Mouse (Mus musculus) thymus, adult 2 months (tissue): ENCODE data around the gene Mxd1. TPM values are rescaled to one million over a fixed set of nuclear protein-coding genes. Genes with fewer than 3 reads are reported as not detected.

ENCODE experiments used
- DNase-seq: peaks from one replicate; pipeline ENCODE4 v3.0.0; 2021
- H3K27ac ChIP-seq: fragments of 200-500 bp; 2 replicates; pipeline ENCODE4 v1.5.1; 2012; ENCODE audit warnings: low read length, control low read depth; ENCODE audit not compliant: control insufficient read depth, insufficient read depth
- H3K27me3 ChIP-seq: fragments of 200-500 bp; 2 replicates; pipeline ENCODE4 v1.6.1; 2012; ENCODE audit warnings: mild to moderate bottlenecking, low read length, moderate library complexity, mixed read lengths; ENCODE audit not compliant: control insufficient read depth, insufficient read depth
- H3K36me3 ChIP-seq: fragments of 200-500 bp; 2 replicates; pipeline ENCODE4 v1.6.1; 2012; ENCODE audit warnings: mild to moderate bottlenecking, low read length, moderate library complexity; ENCODE audit not compliant: control insufficient read depth, insufficient read depth
- H3K4me1 ChIP-seq: fragments of 200-500 bp; replicated peaks from 2 replicates; pipeline ENCODE4 v1.6.1; 2012; ENCODE audit warnings: low read length; ENCODE audit not compliant: control insufficient read depth, insufficient read depth
- H3K4me3 ChIP-seq: fragments of 200-500 bp; 2 replicates; pipeline ENCODE4 v1.5.1; 2012; ENCODE audit warnings: mild to moderate bottlenecking, low read length, control low read depth, moderate library complexity; ENCODE audit not compliant: control insufficient read depth, insufficient read depth
- CTCF ChIP-seq: fragments of 200-500 bp; IDR thresholded peaks from 2 replicates; pipeline ENCODE4 v1.5.1; 2012; ENCODE audit warnings: mild to moderate bottlenecking, control low read depth, low read length, moderate library complexity, borderline replicate concordance; ENCODE audit not compliant: control insufficient read depth, poor library complexity, insufficient read depth; ENCODE audit errors: extremely low read depth
- POLR2A ChIP-seq: fragments of 200-500 bp; IDR thresholded peaks from 2 replicates; pipeline ENCODE4 v1.6.1; 2012; ENCODE audit warnings: mild to moderate bottlenecking, low read length, control low read depth, moderate library complexity; ENCODE audit not compliant: control insufficient read depth, poor library complexity, insufficient read depth; ENCODE audit errors: extremely low read depth
- WGBS: fragments of 180-500 bp; shearing (Covaris S2); methylation state at CpG from one replicate; pipeline ENCODE4 v1.1.7; 2018; 5-methylcytosine and 5-hydroxymethylcytosine counted together
- polyA plus RNA-seq: library from polyadenylated mRNA; depleted of rRNA; stranded (reverse); fragments of >200 nt; gene quantifications from 2 replicates; pipeline ENCODE4 v1.2.3, GENCODE M21; 2012; rRNA removed

Gene Mxd1
- polyA plus RNA-seq, 1 experiment: 28.6 TPM

- Histone ChIP-seq H3K4me1 (peaks cover 35% of the 10 kb centered on the region), H3K4me3 (no peak overlapping the region), H3K36me3 (no peaks in the 10 kb centered on the region), H3K27me3 (no peaks in the 10 kb centered on the region), H3K27ac (peak overlapping the region; percentile 24; the same call in 1 of the 2 replicates)
- WGBS: 10% methylated on average over 6 of the region's 6 CpGs
- TF ChIP-seq CTCF: no peak
- no peak for TF ChIP-seq POLR2A
- peak; percentile 45 for DNase-seq
Observed at GRCm38 (mm10) chr6:86607471-86607870, 61.5 kb downstream of the Mxd1 start.

- Histone ChIP-seq H3K27me3 (no peaks in the 10 kb centered on the region), H3K4me1 (peaks cover 35% of the 10 kb centered on the region), H3K4me3 (no peak overlapping the region), H3K27ac (no peak overlapping the region), H3K36me3 (no peaks in the 10 kb centered on the region)
- WGBS: 92% methylated on average over 4 of the region's 4 CpGs
- TF ChIP-seq POLR2A (0 out of 2 replicates have a peak, but pooled peaks have one; percentile 13), CTCF (no peak)
- no peak for DNase-seq
Observed at GRCm38 (mm10) chr6:86606289-86606688, 62.7 kb downstream of the Mxd1 start.

- DNase-seq: peak; percentile 50
- no peaks in the 10 kb centered on the region for H3K27me3 ChIP-seq
- H3K4me3 ChIP-seq: no peak overlapping the region
- no peak overlapping the region for H3K27ac ChIP-seq
- TF ChIP-seq POLR2A (no peak), CTCF (no peak)
- H3K4me1 ChIP-seq: peaks cover 35% of the 10 kb centered on the region
- 9% methylated on average over 7 of the region's 7 CpGs for WGBS
- no peaks in the 10 kb centered on the region for H3K36me3 ChIP-seq
Observed at GRCm38 (mm10) chr6:86605260-86605659, 63.7 kb downstream of the Mxd1 start.

GRCm38 (mm10) chr6:86599951-86600414, 69.0 kb downstream of the Mxd1 start:
- DNase-seq: no peak
- TF ChIP-seq POLR2A (no peak), CTCF (no peak)
- H3K27ac ChIP-seq: no peak overlapping the region
- no peaks in the 10 kb centered on the region for H3K27me3 ChIP-seq
- H3K36me3 ChIP-seq: no peaks in the 10 kb centered on the region
- WGBS: 8% methylated on average over 6 of the region's 6 CpGs
- peaks cover 14% of the 10 kb centered on the region for H3K4me1 ChIP-seq
- no peak overlapping the region for H3K4me3 ChIP-seq

- no peak overlapping the region for H3K27ac ChIP-seq
- no peaks in the 10 kb centered on the region for H3K36me3 ChIP-seq
- peak; percentile 82 for DNase-seq
- 33% methylated on average over 4 of the region's 4 CpGs for WGBS
- H3K4me1 ChIP-seq: peaks cover 10% of the 10 kb centered on the region
- H3K27me3 ChIP-seq: no peaks in the 10 kb centered on the region
- H3K4me3 ChIP-seq: no peak overlapping the region
- TF ChIP-seq POLR2A (no peak), CTCF (peak; percentile 75; the same call in 1 of the 2 replicates)
Observed at GRCm38 (mm10) chr6:86599197-86599596, 69.8 kb downstream of the Mxd1 start.

GRCm38 (mm10) chr6:86598742-86599193, 70.2 kb downstream of the Mxd1 start:
- no peak for DNase-seq
- no peaks in the 10 kb centered on the region for H3K27me3 ChIP-seq
- H3K27ac ChIP-seq: no peak overlapping the region
- no peak overlapping the region for H3K4me3 ChIP-seq
- peaks cover 10% of the 10 kb centered on the region for H3K4me1 ChIP-seq
- no peaks in the 10 kb centered on the region for H3K36me3 ChIP-seq
- no peak for TF ChIP-seq POLR2A
- no peak for TF ChIP-seq CTCF
- 91% methylated on average over 5 of the region's 5 CpGs for WGBS

Other genes with a start within 250 kb of the Mxd1 start
- gene Gm44790, start 242.5 kb downstream of the Mxd1 start, polyA plus RNA-seq: 32.3 and 32.5 TPM in 2 replicates
- gene C87436, start 230.8 kb downstream of the Mxd1 start, polyA plus RNA-seq: 14.9 and 16.6 TPM in 2 replicates
- 291 and 363 TPM in 2 replicates for gene Pcbp1, start 142.8 kb downstream of the Mxd1 start, polyA plus RNA-seq
- 7.6 and 10.1 TPM in 2 replicates for gene Asprv1, start 41.0 kb downstream of the Mxd1 start, polyA plus RNA-seq
- 14.0 and 14.5 TPM in 2 replicates for gene Snrnp27, start 15.4 kb upstream of the Mxd1 start, polyA plus RNA-seq
- gene Gmcl1, start 64.2 kb upstream of the Mxd1 start, polyA plus RNA-seq: 17.3 and 24.2 TPM in 2 replicates
- gene Anxa4, start 124.4 kb upstream of the Mxd1 start, polyA plus RNA-seq: 21.5 and 27.8 TPM in 2 replicates
- 59.2 and 79.9 TPM in 2 replicates for gene Aak1, start 180.4 kb upstream of the Mxd1 start, polyA plus RNA-seq